Mouse (Mus musculus) erythroblast, embryonic 14.5 days (primary cell): ENCODE data around the gene Ulk4. TPM values are rescaled to one million over a fixed set of nuclear protein-coding genes. Genes with fewer than 3 reads are reported as not detected.

Experiments used
- H3K27me3 ChIP-seq: 2 replicates; pipeline ENCODE4 v1.6.1; 2012; ENCODE audit warnings: inconsistent platforms; ENCODE audit not compliant: control insufficient read depth
- H3K36me3 ChIP-seq: 2 replicates; pipeline ENCODE4 v1.6.1; 2012; ENCODE audit warnings: mild to moderate bottlenecking, inconsistent platforms; ENCODE audit not compliant: control insufficient read depth
- H3K4me1 ChIP-seq: 2 replicates; pipeline ENCODE4 v1.6.1; 2012; ENCODE audit warnings: inconsistent platforms; ENCODE audit not compliant: control insufficient read depth
- H3K4me3 ChIP-seq: replicated peaks from 2 replicates; pipeline ENCODE3; 2012; ENCODE audit warnings: moderate library complexity, mild to moderate bottlenecking, inconsistent platforms
- H3K9me3 ChIP-seq: 2 replicates; pipeline ENCODE4 v1.6.1; 2012; ENCODE audit warnings: low read length, inconsistent platforms, mixed read lengths; ENCODE audit not compliant: control insufficient read depth
- GATA1 ChIP-seq: IDR thresholded peaks from 2 replicates; pipeline ENCODE4 v1.6.1; 2012; ENCODE audit warnings: low read length, inconsistent platforms, mixed read lengths
- TAL1 ChIP-seq: IDR thresholded peaks from 3 replicates; pipeline ENCODE4 v1.6.1; 2012; ENCODE audit warnings: low read length, inconsistent platforms, mixed read lengths
- polyA plus RNA-seq: library from polyadenylated mRNA; stranded (reverse); fragments of >175 nt; gene quantifications from 2 replicates; pipeline ENCODE4 v1.2.3, GENCODE M21; 2012

Gene Ulk4
- polyA plus RNA-seq, 1 experiment = 0.16 TPM

GRCm38 (mm10) chr9:121313656-121314374, 36.8 kb upstream of the Ulk4 start:
- Histone ChIP-seq H3K27me3 (peaks cover 12% of the 10 kb centered on the region), H3K9me3 (no peaks in the 10 kb centered on the region; the same call in 1 of the 2 replicates), H3K36me3 (peaks cover 2% of the 10 kb centered on the region; the same call in 1 of the 2 replicates), H3K4me1 (peaks cover 31% of the 10 kb centered on the region), H3K4me3 (peak overlapping the region; percentile 28)
- TF ChIP-seq GATA1 (no peak), TAL1 (no peak)

GRCm38 (mm10) chr9:121312237-121312891, 35.4 kb upstream of the Ulk4 start:
- TF ChIP-seq TAL1 (no peak), GATA1 (no peak)
- Histone ChIP-seq H3K27me3 (peaks cover 12% of the 10 kb centered on the region), H3K4me1 (peaks cover 27% of the 10 kb centered on the region), H3K4me3 (no peak overlapping the region), H3K9me3 (no peaks in the 10 kb centered on the region; the same call in 1 of the 2 replicates), H3K36me3 (no peaks in the 10 kb centered on the region)

GRCm38 (mm10) chr9:121311846-121312236, 34.8 kb upstream of the Ulk4 start:
- Histone ChIP-seq H3K27me3 (peaks cover 12% of the 10 kb centered on the region), H3K4me3 (no peak overlapping the region), H3K36me3 (peaks cover under 1% of the 10 kb centered on the region; the same call in 1 of the 2 replicates), H3K4me1 (peaks cover 22% of the 10 kb centered on the region), H3K9me3 (no peaks in the 10 kb centered on the region; the same call in 1 of the 2 replicates)
- TF ChIP-seq GATA1 (no peak), TAL1 (no peak)

- Histone ChIP-seq H3K4me1 (peaks cover 13% of the 10 kb centered on the region), H3K36me3 (peaks cover 3% of the 10 kb centered on the region; the same call in 1 of the 2 replicates), H3K27me3 (peaks cover 12% of the 10 kb centered on the region), H3K4me3 (no peak overlapping the region), H3K9me3 (no peaks in the 10 kb centered on the region; the same call in 1 of the 2 replicates)
- TF ChIP-seq TAL1 = no peak
- no peak for TF ChIP-seq GATA1
Measured at GRCm38 (mm10) chr9:121310501-121310900, 33.5 kb upstream of the Ulk4 start.

GRCm38 (mm10) chr9:121309287-121309686, 32.3 kb upstream of the Ulk4 start:
- Histone ChIP-seq H3K4me3 (no peak overlapping the region), H3K4me1 (peaks cover 8% of the 10 kb centered on the region)

GRCm38 (mm10) chr9:121305456-121305855, 28.5 kb upstream of the Ulk4 start:
- H3K9me3 ChIP-seq = no peaks in the 10 kb centered on the region
- peaks cover 3% of the 10 kb centered on the region; the same call in 1 of the 2 replicates for H3K36me3 ChIP-seq
- no peaks in the 10 kb centered on the region for H3K27me3 ChIP-seq
- H3K4me3 ChIP-seq = no peak overlapping the region
- peaks cover 8% of the 10 kb centered on the region for H3K4me1 ChIP-seq
- no peak for TF ChIP-seq GATA1
- TF ChIP-seq TAL1 = no peak

More at GRCm38 (mm10) chr9:121309287-121309686, 32.3 kb upstream of the Ulk4 start:
- TF ChIP-seq GATA1 (no peak), TAL1 (no peak)
- H3K9me3 ChIP-seq = no peaks in the 10 kb centered on the region; the same call in 1 of the 2 replicates
- peaks cover 7% of the 10 kb centered on the region for H3K27me3 ChIP-seq
- H3K36me3 ChIP-seq = peaks cover 3% of the 10 kb centered on the region; the same call in 1 of the 2 replicates

GRCm38 (mm10) chr9:121304520-121304919, 27.5 kb upstream of the Ulk4 start:
- no peaks in the 10 kb centered on the region for H3K9me3 ChIP-seq
- H3K4me3 ChIP-seq = no peak overlapping the region
- peaks cover 3% of the 10 kb centered on the region; the same call in 1 of the 2 replicates for H3K36me3 ChIP-seq
- H3K4me1 ChIP-seq = peaks cover 14% of the 10 kb centered on the region
- TF ChIP-seq TAL1 (no peak), GATA1 (no peak)
- H3K27me3 ChIP-seq = no peaks in the 10 kb centered on the region

- peaks cover 19% of the 10 kb centered on the region for H3K4me1 ChIP-seq
- no peak for TF ChIP-seq GATA1
- no peak for TF ChIP-seq TAL1
- no peak overlapping the region for H3K4me3 ChIP-seq
- H3K36me3 ChIP-seq = peaks cover 3% of the 10 kb centered on the region; the same call in 1 of the 2 replicates
- H3K27me3 ChIP-seq = peaks cover 2% of the 10 kb centered on the region
- no peaks in the 10 kb centered on the region for H3K9me3 ChIP-seq
Measured at GRCm38 (mm10) chr9:121303748-121304147, 26.8 kb upstream of the Ulk4 start.

GRCm38 (mm10) chr9:121303086-121303485, 26.1 kb upstream of the Ulk4 start:
- H3K36me3 ChIP-seq = peaks cover 3% of the 10 kb centered on the region; the same call in 1 of the 2 replicates
- no peak for TF ChIP-seq TAL1
- no peak for TF ChIP-seq GATA1
- peaks cover 25% of the 10 kb centered on the region for H3K4me1 ChIP-seq

More at GRCm38 (mm10) chr9:121303086-121303485, 26.1 kb upstream of the Ulk4 start:
- H3K27me3 ChIP-seq = peaks cover 8% of the 10 kb centered on the region
- no peaks in the 10 kb centered on the region for H3K9me3 ChIP-seq
- no peak overlapping the region for H3K4me3 ChIP-seq
